In the genomic region with DNA sequence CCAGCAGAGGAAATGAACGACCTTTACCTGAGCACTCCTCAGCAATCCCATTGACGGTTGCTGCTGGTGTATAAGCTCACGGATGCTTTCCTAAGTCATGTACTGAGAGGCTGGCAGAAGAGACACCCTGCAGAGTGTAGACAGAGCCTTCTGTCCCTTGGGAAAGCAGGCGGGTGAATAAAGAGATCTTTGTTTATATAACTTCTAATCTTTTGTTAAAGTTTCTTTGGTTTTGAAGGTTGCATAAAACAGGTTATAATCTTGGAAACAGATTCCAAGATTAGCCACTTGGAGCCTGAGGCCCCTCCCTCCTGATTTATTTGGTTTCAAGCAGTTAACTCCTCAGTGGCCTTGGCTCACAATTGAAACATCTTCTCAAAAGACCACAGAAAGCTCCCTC, we compare ENCODE assay signal across 21 mouse cellular contexts. TPM values are rescaled to one million over a fixed set of nuclear protein-coding genes. Genes with fewer than 3 reads are reported as not detected.
DNase-seq lines count a peak whose midpoint lies in the region; ATAC-seq and TF ChIP-seq lines count a peak whose summit lies in the region.
"Had no signal": no experiment of that assay in that cellular context is flagged by ENCODE, and none has a peak within 500 bp of the region (broad histone marks: within the 10 kb centered on the region; RNA-seq: fewer than 3 reads in every experiment).

Gene Slco1a5, minus strand, starts transcription at position 101 of the 400 bp plus-strand sequence.

- H3K9me3 ChIP-seq in midbrain, embryonic 10.5 days (replicated peaks), result no peaks in the 10 kb centered on the region
- no peaks in the 10 kb centered on the region for H3K9me3 ChIP-seq in midbrain, postnatal 0 days (ENCODE audit: low read length)
- no peaks in the 10 kb centered on the region for H3K9me3 ChIP-seq in midbrain, embryonic 11.5 days (ENCODE audit: control insufficient read depth, low read length)
- no peaks in the 10 kb centered on the region for H3K9me3 ChIP-seq in midbrain, embryonic 13.5 days
- H3K9me3 ChIP-seq: G1E had no signal

- H3K4me1 ChIP-seq in midbrain, embryonic 10.5 days, result peaks cover 13% of the 10 kb centered on the region
- H3K4me1 ChIP-seq in midbrain, postnatal 0 days (ENCODE audit: insufficient read depth, low read length), result no peaks in the 10 kb centered on the region
- H3K4me1 ChIP-seq in midbrain, embryonic 11.5 days (ENCODE audit: control insufficient read depth, insufficient read depth, low read length), result peaks cover 4% of the 10 kb centered on the region; the same call in 1 of the 2 replicates
- H3K4me1 ChIP-seq in midbrain, embryonic 13.5 days (replicated peaks), result peaks cover 7% of the 10 kb centered on the region

- H3K4me2 ChIP-seq in midbrain, postnatal 0 days (ENCODE audit: low read depth, low read length, poor library complexity, severe bottlenecking), result no peak within 1 kb of the TSS
- H3K4me2 ChIP-seq in midbrain, embryonic 11.5 days, result no peak within 1 kb of the TSS
- H3K4me2 ChIP-seq in midbrain, embryonic 13.5 days (replicated peaks), result no peak within 1 kb of the TSS

- H3K36me3 ChIP-seq in midbrain, embryonic 10.5 days, result no peaks in the 10 kb centered on the region
- H3K36me3 ChIP-seq in midbrain, postnatal 0 days (ENCODE audit: insufficient read depth, low read length), result no peaks in the 10 kb centered on the region
- H3K36me3 ChIP-seq in midbrain, embryonic 11.5 days (ENCODE audit: control insufficient read depth, insufficient read depth, low read length), result no peaks in the 10 kb centered on the region
- no peaks in the 10 kb centered on the region for H3K36me3 ChIP-seq in midbrain, embryonic 13.5 days
- H3K36me3 ChIP-seq: G1E had no signal

- H3K27ac ChIP-seq in midbrain, embryonic 10.5 days (replicated peaks), result 0 out of 2 replicates have a peak within 1 kb of the TSS, but pooled peaks have one; percentile 28
- no peak within 1 kb of the TSS for H3K27ac ChIP-seq in midbrain, postnatal 0 days (ENCODE audit: low read depth, low read length)
- H3K27ac ChIP-seq in midbrain, embryonic 11.5 days (ENCODE audit: low read depth, low read length), result no peak within 1 kb of the TSS
- H3K27ac ChIP-seq in midbrain, embryonic 13.5 days, result no peak within 1 kb of the TSS

- no peak for ATAC-seq in midbrain, postnatal 0 days (ENCODE audit: low FRiP score)
- ATAC-seq in midbrain, embryonic 11.5 days (ENCODE audit: low FRiP score), result 0 out of 2 replicates have a peak, but pooled peaks have one; percentile 63
- ATAC-seq in midbrain, embryonic 13.5 days, result no peak
- ATAC-seq: activated CD4-positive, CD25-positive, alpha-beta regulatory T cell, adult 4 months; CD4-positive, CD25-positive, alpha-beta regulatory T cell, adult 4 months; Patski had no signal

- no peak within 1 kb of the TSS for H3K4me3 ChIP-seq in midbrain, embryonic 10.5 days
- no peak within 1 kb of the TSS for H3K4me3 ChIP-seq in midbrain, postnatal 0 days (ENCODE audit: low read depth, low read length)
- H3K4me3 ChIP-seq in midbrain, embryonic 11.5 days (ENCODE audit: low read depth, low read length), result no peak within 1 kb of the TSS
- no peak within 1 kb of the TSS for H3K4me3 ChIP-seq in midbrain, embryonic 13.5 days (replicated peaks)

- DNase-seq in midbrain, embryonic 10.5 days (ENCODE audit: low spot score), result no peak
- no peak for DNase-seq in midbrain, postnatal 0 days (ENCODE audit: low spot score)
- DNase-seq in midbrain, embryonic 11.5 days (ENCODE audit: low spot score, missing footprints), result no peak
- DNase-seq: adrenal gland, adult 2 months; adrenal gland, adult 8-10 months; adrenal gland, postnatal 10 days; adrenal gland, postnatal 14 days; adrenal gland, postnatal 25 days; adrenal gland, postnatal 36 days; B cell, adult 2 months; cerebellum, adult 11 months; cerebellum, adult 11-12 months; cerebellum, adult 18-20 months had no signal

- H3K9ac ChIP-seq in midbrain, postnatal 0 days (replicated peaks; ENCODE audit: low read length, poor library complexity, severe bottlenecking), result no peak within 1 kb of the TSS
- no peak within 1 kb of the TSS for H3K9ac ChIP-seq in midbrain, embryonic 11.5 days (ENCODE audit: low read length)
- no peak within 1 kb of the TSS for H3K9ac ChIP-seq in midbrain, embryonic 13.5 days (replicated peaks)

- WGBS in midbrain, embryonic 10.5 days, result 15% methylated on average over 4 of the region's 4 CpGs
- WGBS in midbrain, postnatal 0 days, result 6% methylated on average over 4 of the region's 4 CpGs
- 8% methylated on average over 4 of the region's 4 CpGs for WGBS in midbrain, embryonic 11.5 days
- 7% methylated on average over 4 of the region's 4 CpGs for WGBS in midbrain, embryonic 13.5 days

- no peaks in the 10 kb centered on the region for H3K27me3 ChIP-seq in midbrain, embryonic 10.5 days (ENCODE audit: low read depth, poor library complexity, severe bottlenecking)
- H3K27me3 ChIP-seq in midbrain, postnatal 0 days (ENCODE audit: insufficient read depth, low read length), result no peaks in the 10 kb centered on the region
- no peaks in the 10 kb centered on the region for H3K27me3 ChIP-seq in midbrain, embryonic 11.5 days (ENCODE audit: control insufficient read depth, insufficient read depth, low read length)
- no peaks in the 10 kb centered on the region for H3K27me3 ChIP-seq in midbrain, embryonic 13.5 days
- H3K27me3 ChIP-seq: CH12.LX, Patski had no signal

- TF ChIP-seq CTCF in midbrain, postnatal 0 days (IDR thresholded peaks at IDR 0.05), result no peak

RNA-seq across cellular contexts. Expression of gene Slco1a5, which starts in this region (rescaled TPM):
- polyA plus RNA-seq in midbrain, embryonic 10.5 days (2016; fragmentation: Nextera tagmentation; extraction: Ambion mirVana), result 0.47 and 0.77 TPM in 2 replicates
- 0.05 and 0.66 TPM in 2 replicates for total RNA-seq in midbrain, postnatal 0 days (2014; rRNA removed)
- polyA plus RNA-seq in midbrain, postnatal 0 days (2015; fragmentation: Nextera tagmentation; extraction: Ambion mirVana), result 0.51 and 0.60 TPM in 2 replicates
- polyA plus RNA-seq in midbrain, embryonic 11.5 days (2014; fragmentation: Nextera tagmentation; extraction: Ambion mirVana), result 0.54 and 0.57 TPM in 2 replicates
- 0.24 and 0.57 TPM in 2 replicates for polyA plus RNA-seq in midbrain, embryonic 13.5 days (2015; fragmentation: Nextera tagmentation; extraction: Ambion mirVana)
- total RNA-seq: adrenal gland, adult 18-20 months; adrenal gland, adult 2 months; adrenal gland, adult 8-10 months; adrenal gland, postnatal 10 days; adrenal gland, postnatal 14 days; adrenal gland, postnatal 25 days; adrenal gland, postnatal 36 days; adrenal gland, postnatal 4 days; CH12.LX had no signal
- polyA plus RNA-seq: activated CD4-positive, CD25-positive, alpha-beta regulatory T cell, adult 4 months; adrenal gland, adult 2 months; CD4-positive, CD25-positive, alpha-beta regulatory T cell, adult 4 months; G1E had no signal

Comparison
In these comparisons a context has a peak if more than half of its experiments do, and no peak if none do; other contexts are left out.
1. Peak in ATAC-seq in midbrain, embryonic 11.5 days; RNA of the gene not detected or under 1 TPM.